Comparison of ENCODE assay signal across 20 mouse cellular contexts in the genomic region with DNA sequence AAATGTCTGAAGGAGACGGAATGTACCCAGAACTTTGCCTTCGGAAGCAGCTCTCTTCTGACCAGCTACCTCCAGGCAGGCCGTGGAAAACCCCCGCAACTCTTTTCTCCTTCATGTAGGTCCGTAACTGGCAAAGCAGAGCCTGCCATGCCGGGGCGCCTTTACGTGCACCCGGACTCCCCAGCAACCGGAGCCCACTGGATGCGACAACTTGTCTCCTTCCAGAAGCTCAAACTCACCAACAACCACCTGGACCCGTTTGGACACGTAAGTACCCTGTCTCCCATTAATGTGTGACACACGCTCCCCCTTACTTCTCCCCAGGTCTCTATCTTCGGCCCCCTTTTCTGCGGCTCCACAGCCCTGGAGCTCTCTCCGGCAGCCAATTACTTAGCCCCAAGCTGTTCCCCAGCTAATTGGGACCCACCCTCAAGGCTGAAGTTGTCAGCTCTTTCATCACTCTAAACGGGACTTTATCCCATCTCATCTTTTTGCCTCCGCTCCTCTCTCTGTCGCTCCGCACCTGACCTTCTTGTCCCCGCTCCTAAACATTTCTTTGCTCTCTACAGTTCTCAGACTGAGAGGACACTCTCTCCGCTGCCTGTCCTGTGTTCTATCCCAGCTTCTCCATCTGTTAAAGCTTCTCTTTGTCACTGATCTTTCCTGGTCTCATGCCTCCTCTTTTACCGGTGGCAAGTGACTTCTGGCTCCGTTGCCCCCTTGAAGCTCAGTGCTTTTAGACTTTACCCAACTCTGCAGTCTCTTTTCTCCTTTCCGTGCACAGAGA. TPM values are rescaled to one million over a fixed set of nuclear protein-coding genes. Genes with fewer than 3 reads are reported as not detected.
A peak's percentile ranks its signal among the peaks of the same experiment; 100 is the strongest.
DNase-seq lines count a peak whose midpoint lies in the region; ATAC-seq and TF ChIP-seq lines count a peak whose summit lies in the region.
"Had no signal": no experiment of that assay in that cellular context is flagged by ENCODE, and none has a peak within 500 bp of the region (broad histone marks: within the 10 kb centered on the region; RNA-seq: fewer than 3 reads in every experiment).

No protein-coding gene starts in this region.

- peak overlapping the region; percentile 68 for H3K4me2 ChIP-seq in limb, embryonic 12.5 days
- no peak overlapping the region for H3K4me2 ChIP-seq in stomach, postnatal 0 days (replicated peaks; ENCODE audit: low read depth)
- H3K4me2 ChIP-seq: forebrain, embryonic 15.5 days; kidney, embryonic 15.5 days had no signal

- TF ChIP-seq POLR2A in heart, adult 2 months (IDR thresholded peaks at IDR 0.05; ENCODE audit: insufficient read depth, low read depth, low read length) = no peak
- TF ChIP-seq POLR2A in lung, adult 2 months (IDR thresholded peaks at IDR 0.05; ENCODE audit: borderline replicate concordance, extremely low read depth, low read depth, low read length) = no peak

- WGBS in heart, embryonic 10.5 days = 16% methylated on average over 26 of the region's 26 CpGs
- WGBS in heart, adult 2 months = 50% methylated on average over 26 of the region's 26 CpGs
- 21% methylated on average over 26 of the region's 26 CpGs for WGBS in lung, adult 2 months
- WGBS in limb, embryonic 12.5 days = 2% methylated on average over 26 of the region's 26 CpGs
- whole genome bisulfite sequencing in stomach, postnatal 0 days = 6% methylated on average over 26 of the region's 26 CpGs

- ATAC-seq in limb, embryonic 12.5 days (ENCODE audit: insufficient number of reproducible peaks, insufficient read depth, low FRiP score, low TSS enrichment, low read depth) = no peak
- ATAC-seq in stomach, postnatal 0 days (ENCODE audit: low FRiP score, low TSS enrichment) = no peak
- ATAC-seq: forebrain, embryonic 15.5 days had no signal

- peaks cover 47% of the 10 kb centered on the region for H3K36me3 ChIP-seq in heart, embryonic 10.5 days
- peaks cover 3% of the 10 kb centered on the region for H3K36me3 ChIP-seq in heart, adult 2 months (ENCODE audit: control insufficient read depth, insufficient read depth, low read length)
- peaks cover 37% of the 10 kb centered on the region for H3K36me3 ChIP-seq in limb, embryonic 12.5 days
- H3K36me3 ChIP-seq in stomach, postnatal 0 days (ENCODE audit: control insufficient read depth, insufficient read depth, low read length) = no peaks in the 10 kb centered on the region
- H3K36me3 ChIP-seq: forebrain, embryonic 15.5 days; G1E; kidney, embryonic 15.5 days had no signal

- H3K79me2 ChIP-seq in heart, adult 2 months (replicated peaks; ENCODE audit: control insufficient read depth, insufficient read depth, low read length) = no peaks in the 10 kb centered on the region

- intact Hi-C loops in heart, adult 2 months (cut with DNase I) = no loop called here

- peaks cover 62% of the 10 kb centered on the region for H3K27me3 ChIP-seq in heart, embryonic 10.5 days (ENCODE audit: insufficient read depth, poor library complexity, severe bottlenecking)
- H3K27me3 ChIP-seq in heart, adult 2 months (ENCODE audit: control insufficient read depth, insufficient read depth, low read length) = 0 out of 2 replicates have a peak, but pooled peaks cover 2% of the 10 kb centered on the region
- peaks cover 92% of the 10 kb centered on the region for H3K27me3 ChIP-seq in limb, embryonic 12.5 days
- peaks cover 22% of the 10 kb centered on the region; the same call in 1 of the 2 replicates for H3K27me3 ChIP-seq in stomach, postnatal 0 days (ENCODE audit: control insufficient read depth, insufficient read depth, low read length)

- H3K9ac ChIP-seq in heart, adult 2 months (ENCODE audit: low read depth, low read length) = no peak overlapping the region
- peak overlapping the region; percentile 80 for H3K9ac ChIP-seq in limb, embryonic 12.5 days (replicated peaks)
- no peak overlapping the region for H3K9ac ChIP-seq in stomach, postnatal 0 days (ENCODE audit: low read length)
- H3K9ac ChIP-seq: forebrain, embryonic 15.5 days; kidney, embryonic 15.5 days had no signal

- TF ChIP-seq CTCF in heart, adult 2 months (IDR thresholded peaks at IDR 0.05) = no peak
- TF ChIP-seq CTCF in lung, adult 2 months (IDR thresholded peaks at IDR 0.05; ENCODE audit: insufficient read depth, low read length) = no peak
- no peak for TF ChIP-seq CTCF in stomach, postnatal 0 days (IDR thresholded peaks at IDR 0.05; ENCODE audit: low read depth)

- H3K4me1 ChIP-seq in heart, embryonic 10.5 days = peaks cover 60% of the 10 kb centered on the region
- peaks cover 3% of the 10 kb centered on the region; the same call in 1 of the 2 replicates for H3K4me1 ChIP-seq in heart, adult 2 months (ENCODE audit: control insufficient read depth, insufficient read depth, low read length)
- H3K4me1 ChIP-seq in lung, adult 2 months (ENCODE audit: control insufficient read depth, insufficient read depth, low read length) = no peaks in the 10 kb centered on the region; the same call in 1 of the 2 replicates
- H3K4me1 ChIP-seq in limb, embryonic 12.5 days (replicated peaks) = peaks cover 46% of the 10 kb centered on the region
- H3K4me1 ChIP-seq in stomach, postnatal 0 days (replicated peaks; ENCODE audit: control insufficient read depth, insufficient read depth) = no peaks in the 10 kb centered on the region

- peak overlapping the region; percentile 86 for H3K27ac ChIP-seq in heart, embryonic 10.5 days
- no peak overlapping the region for H3K27ac ChIP-seq in heart, adult 2 months
- peak overlapping the region; percentile 91 for H3K27ac ChIP-seq in limb, embryonic 12.5 days
- H3K27ac ChIP-seq in stomach, postnatal 0 days (replicated peaks) = no peak overlapping the region
- H3K27ac ChIP-seq: forebrain, embryonic 15.5 days; kidney, embryonic 15.5 days; layer of hippocampus, adult 2 months had no signal

- no peak for TF ChIP-seq EP300 in heart, adult 2 months (IDR thresholded peaks at IDR 0.05; ENCODE audit: insufficient read depth, low read depth, low read length)
- TF ChIP-seq EP300 in stomach, postnatal 0 days (optimal IDR thresholded peaks at IDR 0.05) = no peak

- H3K4me3 ChIP-seq in heart, embryonic 10.5 days = peak overlapping the region; percentile 45
- no peak overlapping the region for H3K4me3 ChIP-seq in heart, adult 2 months
- peak overlapping the region; percentile 4 for H3K4me3 ChIP-seq in lung, adult 2 months (replicated peaks; ENCODE audit: extremely low read depth, low read depth, low read length)
- peak overlapping the region; percentile 36 for H3K4me3 ChIP-seq in limb, embryonic 12.5 days (replicated peaks)
- H3K4me3 ChIP-seq in stomach, postnatal 0 days (ENCODE audit: low read depth, low read length) = no peak overlapping the region
- H3K4me3 ChIP-seq: forebrain, embryonic 15.5 days; kidney, embryonic 15.5 days; layer of hippocampus, adult 2 months had no signal

- H3K9me3 ChIP-seq in heart, embryonic 10.5 days = no peaks in the 10 kb centered on the region
- H3K9me3 ChIP-seq in limb, embryonic 12.5 days = no peaks in the 10 kb centered on the region
- H3K9me3 ChIP-seq in stomach, postnatal 0 days (ENCODE audit: control insufficient read depth, low read length) = no peaks in the 10 kb centered on the region
- H3K9me3 ChIP-seq: forebrain, embryonic 15.5 days; kidney, embryonic 15.5 days had no signal

- no peak for DNase-seq in heart, embryonic 10.5 days (ENCODE audit: low spot score)
- no peak for DNase-seq in heart, adult 2 months
- no peak for DNase-seq in lung, adult 2 months
- no peak for DNase-seq in lung, postnatal 14 days
- peak; percentile 18 for DNase-seq in R1 (ENCODE audit: low read depth, low spot score)
- DNase-seq in stomach, postnatal 0 days (ENCODE audit: low spot score) = no peak
- DNase-seq in testis, postnatal 10 days (ENCODE audit: low spot score) = no peak
- DNase-seq: B cell, adult 2 months; cerebellum, adult 2 months; gastrocnemius, postnatal 10 days; right cerebral cortex, postnatal 14 days; thymus, adult 2 months had no signal

RNA-seq across cellular contexts. Expression of a gene that starts 9.4 kb away (rescaled TPM):
- 41.9 and 44.2 TPM in 2 replicates for polyA plus RNA-seq in heart, embryonic 10.5 days (2016; fragmentation: Nextera tagmentation; extraction: Ambion mirVana)
- total RNA-seq in heart, adult 2 months (2021) = 10 to 100 TPM; 22.6 to 36.9 TPM
- polyA plus RNA-seq in heart, adult 2 months (2012; rRNA removed) = 26.5 and 27.0 TPM in 2 replicates
- 26.9 and 28.2 TPM in 2 replicates for polyA plus RNA-seq in lung, adult 2 months (2012; rRNA removed)
- polyA plus RNA-seq in limb, embryonic 12.5 days (2016; fragmentation: Nextera tagmentation; extraction: Ambion mirVana) = 35.6 and 51.2 TPM in 2 replicates
- 0.05 and 0.27 TPM in 2 replicates for polyA plus RNA-seq in stomach, postnatal 0 days (2015; fragmentation: Nextera tagmentation; extraction: Ambion mirVana)
- total RNA-seq: layer of hippocampus, adult 2 months; midbrain, postnatal 0 days; neutrophil, adult 5-6 weeks had no signal
- polyA plus RNA-seq: cerebellum, adult 2 months; forebrain, embryonic 15.5 days; G1E; liver, embryonic 16.5 days had no signal

Comparison
In these comparisons a context has a peak if more than half of its experiments do, and no peak if none do; other contexts are left out.
1. H3K27ac ChIP-seq: peak in heart, embryonic 10.5 days (single experiment) and limb, embryonic 12.5 days (single experiment); none in heart, adult 2 months (single experiment) and stomach, postnatal 0 days (single experiment).
2. H3K4me3 ChIP-seq: peak in heart, embryonic 10.5 days (single experiment), lung, adult 2 months (single experiment) and limb, embryonic 12.5 days (single experiment); none in heart, adult 2 months (single experiment) and stomach, postnatal 0 days (single experiment).
3. RNA of a gene that starts 9.4 kb away (polyA plus RNA-seq): 41.9 to 44.2 TPM in heart, embryonic 10.5 days, 35.6 to 51.2 TPM in limb, embryonic 12.5 days, 26.9 to 28.2 TPM in lung, adult 2 months and 26.5 to 27.0 TPM in heart, adult 2 months; 0.05 to 0.27 TPM in stomach, postnatal 0 days; every median in the first group is over 10 times any median in the second.